Mouse (Mus musculus): ENCODE data around the gene Lpar2. TPM values are rescaled to one million over a fixed set of nuclear protein-coding genes. Genes with fewer than 3 reads are reported as not detected.

Lpar2 gene
- polyA plus RNA-seq, 1 experiment from 2014 or later: 0.98 TPM

GRCm38 (mm10) chr8:69794901-69795300 is 27.3 kb upstream of the Lpar2 start:
- Histone ChIP-seq H3K9ac (no peak overlapping the region), H3K9me3 (no peaks in the 10 kb centered on the region), H3K4me2 (replicated peaks) (no peak overlapping the region), H3K27ac (no peak overlapping the region), H3K4me3 (no peak overlapping the region), H3K36me3 (peaks cover 71% of the 10 kb centered on the region), H3K27me3 (no peaks in the 10 kb centered on the region), H3K4me1 (peaks cover 22% of the 10 kb centered on the region)
- WGBS: 93% methylated on average over 6 of the region's 6 CpGs
- no peak for ATAC-seq (ENCODE audit: low FRiP score, low read depth)

- no peak overlapping the region for H3K4me2 ChIP-seq (replicated peaks)
- ATAC-seq (ENCODE audit: low FRiP score, low read depth): no peak
- no peaks in the 10 kb centered on the region for H3K27me3 ChIP-seq
- no peak overlapping the region for H3K27ac ChIP-seq
- H3K9me3 ChIP-seq: no peaks in the 10 kb centered on the region
- H3K4me3 ChIP-seq: no peak overlapping the region
- peaks cover 91% of the 10 kb centered on the region for H3K36me3 ChIP-seq
- WGBS: 93% methylated on average over 16 of the region's 16 CpGs
- H3K4me1 ChIP-seq: peaks cover 15% of the 10 kb centered on the region
- no peak overlapping the region for H3K9ac ChIP-seq
Observed at GRCm38 (mm10) chr8:69796721-69797345, 25.4 kb upstream of the Lpar2 start.

GRCm38 (mm10) chr8:69797661-69798060 is 24.6 kb upstream of the Lpar2 start:
- no peak overlapping the region for H3K4me2 ChIP-seq (replicated peaks)
- H3K9me3 ChIP-seq: no peaks in the 10 kb centered on the region
- no peaks in the 10 kb centered on the region for H3K27me3 ChIP-seq
- no peak for ATAC-seq (ENCODE audit: low FRiP score, low read depth)
- no peak overlapping the region for H3K4me3 ChIP-seq
- H3K36me3 ChIP-seq: peaks cover 99% of the 10 kb centered on the region
- H3K4me1 ChIP-seq: peaks cover 7% of the 10 kb centered on the region
- 95% methylated on average over 10 of the region's 10 CpGs for WGBS
- H3K27ac ChIP-seq: no peak overlapping the region
- no peak overlapping the region for H3K9ac ChIP-seq

GRCm38 (mm10) chr8:69799261-69799660 is 23.0 kb upstream of the Lpar2 start:
- H3K4me2 ChIP-seq (replicated peaks): no peak overlapping the region
- peaks cover 100% of the 10 kb centered on the region for H3K36me3 ChIP-seq
- WGBS: 92% methylated on average over 8 of the region's 8 CpGs
- no peaks in the 10 kb centered on the region for H3K4me1 ChIP-seq
- H3K27me3 ChIP-seq: no peaks in the 10 kb centered on the region
- no peaks in the 10 kb centered on the region for H3K9me3 ChIP-seq
- no peak overlapping the region for H3K27ac ChIP-seq
- no peak for ATAC-seq (ENCODE audit: low FRiP score, low read depth)
- H3K9ac ChIP-seq: no peak overlapping the region
- no peak overlapping the region for H3K4me3 ChIP-seq

- Histone ChIP-seq H3K9me3 (no peaks in the 10 kb centered on the region), H3K4me1 (no peaks in the 10 kb centered on the region), H3K9ac (no peak overlapping the region), H3K36me3 (peaks cover 98% of the 10 kb centered on the region), H3K4me3 (no peak overlapping the region), H3K27ac (no peak overlapping the region), H3K4me2 (replicated peaks) (no peak overlapping the region), H3K27me3 (no peaks in the 10 kb centered on the region)
- ATAC-seq (ENCODE audit: low FRiP score, low read depth): no peak
- WGBS: 86% methylated on average over 5 of the region's 5 CpGs
Observed at GRCm38 (mm10) chr8:69799946-69800345, 22.3 kb upstream of the Lpar2 start.

GRCm38 (mm10) chr8:69801796-69802195 is 20.4 kb upstream of the Lpar2 start:
- 96% methylated on average over 4 of the region's 4 CpGs for WGBS
- ATAC-seq (ENCODE audit: low FRiP score, low read depth): no peak
- H3K27ac ChIP-seq: no peak overlapping the region
- no peak overlapping the region for H3K4me3 ChIP-seq
- H3K27me3 ChIP-seq: no peaks in the 10 kb centered on the region
- H3K4me1 ChIP-seq: no peaks in the 10 kb centered on the region
- H3K9ac ChIP-seq: no peak overlapping the region
- no peaks in the 10 kb centered on the region for H3K9me3 ChIP-seq
- H3K4me2 ChIP-seq (replicated peaks): no peak overlapping the region
- H3K36me3 ChIP-seq: peaks cover 98% of the 10 kb centered on the region

GRCm38 (mm10) chr8:69802216-69802615 is 20.0 kb upstream of the Lpar2 start:
- Histone ChIP-seq H3K36me3 (peaks cover 98% of the 10 kb centered on the region), H3K27ac (no peak overlapping the region), H3K9ac (no peak overlapping the region), H3K4me1 (no peaks in the 10 kb centered on the region), H3K27me3 (no peaks in the 10 kb centered on the region), H3K4me3 (no peak overlapping the region), H3K9me3 (no peaks in the 10 kb centered on the region), H3K4me2 (replicated peaks) (no peak overlapping the region)
- ATAC-seq (ENCODE audit: low FRiP score, low read depth): no peak

- Histone ChIP-seq H3K9me3 (no peaks in the 10 kb centered on the region), H3K4me3 (no peak overlapping the region), H3K27ac (no peak overlapping the region), H3K27me3 (no peaks in the 10 kb centered on the region), H3K4me2 (replicated peaks) (no peak overlapping the region), H3K4me1 (no peaks in the 10 kb centered on the region; the same call in 1 of the 2 replicates), H3K9ac (no peak overlapping the region), H3K36me3 (peaks cover 98% of the 10 kb centered on the region)
- no peak for ATAC-seq (ENCODE audit: low FRiP score, low read depth)
- WGBS: 93% methylated on average over 7 of the region's 7 CpGs
Observed at GRCm38 (mm10) chr8:69803366-69803765, 18.9 kb upstream of the Lpar2 start.

GRCm38 (mm10) chr8:69804537-69804936 is 17.7 kb upstream of the Lpar2 start:
- no peak overlapping the region for H3K9ac ChIP-seq
- H3K36me3 ChIP-seq: peaks cover 87% of the 10 kb centered on the region
- no peak overlapping the region for H3K4me2 ChIP-seq (replicated peaks)
- no peaks in the 10 kb centered on the region for H3K9me3 ChIP-seq
- WGBS: 92% methylated on average over 6 of the region's 6 CpGs
- ATAC-seq (ENCODE audit: low FRiP score, low read depth): no peak
- peaks cover 8% of the 10 kb centered on the region for H3K4me1 ChIP-seq
- H3K4me3 ChIP-seq: no peak overlapping the region
- no peak overlapping the region for H3K27ac ChIP-seq
- H3K27me3 ChIP-seq: no peaks in the 10 kb centered on the region

GRCm38 (mm10) chr8:69805086-69805485 is 17.1 kb upstream of the Lpar2 start:
- Histone ChIP-seq H3K4me1 (peaks cover 8% of the 10 kb centered on the region), H3K36me3 (peaks cover 81% of the 10 kb centered on the region), H3K4me3 (no peak overlapping the region), H3K27ac (no peak overlapping the region), H3K4me2 (replicated peaks) (no peak overlapping the region), H3K9me3 (no peaks in the 10 kb centered on the region), H3K9ac (no peak overlapping the region), H3K27me3 (no peaks in the 10 kb centered on the region)
- 94% methylated on average over 10 of the region's 10 CpGs for WGBS
- no peak for ATAC-seq (ENCODE audit: low FRiP score, low read depth)

GRCm38 (mm10) chr8:69805491-69805890 is 16.7 kb upstream of the Lpar2 start:
- Histone ChIP-seq H3K4me1 (peaks cover 8% of the 10 kb centered on the region), H3K27me3 (no peaks in the 10 kb centered on the region), H3K4me2 (replicated peaks) (no peak overlapping the region), H3K36me3 (peaks cover 77% of the 10 kb centered on the region), H3K27ac (no peak overlapping the region), H3K4me3 (no peak overlapping the region), H3K9me3 (no peaks in the 10 kb centered on the region), H3K9ac (no peak overlapping the region)
- 93% methylated on average over 9 of the region's 9 CpGs for WGBS
- no peak for ATAC-seq (ENCODE audit: low FRiP score, low read depth)

- no peak for ATAC-seq (ENCODE audit: low FRiP score, low read depth)
- Histone ChIP-seq H3K36me3 (peaks cover 73% of the 10 kb centered on the region), H3K9ac (no peak overlapping the region), H3K9me3 (no peaks in the 10 kb centered on the region), H3K4me2 (replicated peaks) (no peak overlapping the region), H3K27ac (no peak overlapping the region), H3K4me3 (no peak overlapping the region), H3K4me1 (peaks cover 8% of the 10 kb centered on the region), H3K27me3 (no peaks in the 10 kb centered on the region)
- 91% methylated on average over 5 of the region's 5 CpGs for WGBS
Observed at GRCm38 (mm10) chr8:69807236-69807635, 15.0 kb upstream of the Lpar2 start.
